Comparison of ENCODE assay signal across 20 mouse cellular contexts in genomic region chr9:103286396-103286795, GRCm38 (mm10). TPM values are rescaled to one million over a fixed set of nuclear protein-coding genes. Genes with fewer than 3 reads are reported as not detected.
A peak's percentile ranks its signal among the peaks of the same experiment; 100 is the strongest.
DNase-seq lines count a peak whose midpoint lies in the region; ATAC-seq lines count a peak whose summit lies in the region.
"Had no signal": no experiment of that assay in that cellular context is flagged by ENCODE, and none has a peak within 500 bp of the region (broad histone marks: within the 10 kb centered on the region; RNA-seq: fewer than 3 reads in every experiment).

No protein-coding gene starts in this region.

- DNase-seq in embryo, embryonic 10 days (ENCODE audit: low spot score): peak; percentile 13
- DNase-seq in embryo, embryonic 11 days: no peak
- peak; percentile 54 for DNase-seq in midbrain, embryonic 11.5 days (ENCODE audit: low spot score, missing footprints)
- DNase-seq in liver, embryonic 11.5 days (ENCODE audit: low spot score): no peak
- no peak for DNase-seq in kidney, postnatal 10 days
- no peak for DNase-seq in lung, postnatal 14 days
- DNase-seq: cerebellum, postnatal 10 days; gastrocnemius, adult 2 months; heart, postnatal 36 days; kidney, adult 18-20 months; retina, postnatal 1 day; thymus, postnatal 36 days had no signal

- H3K36me3 ChIP-seq in midbrain, embryonic 11.5 days (ENCODE audit: control insufficient read depth, insufficient read depth, low read length): no peaks in the 10 kb centered on the region
- H3K36me3 ChIP-seq in midbrain, embryonic 13.5 days: no peaks in the 10 kb centered on the region
- H3K36me3 ChIP-seq in liver, embryonic 11.5 days (ENCODE audit: control insufficient read depth, insufficient read depth, low read length): no peaks in the 10 kb centered on the region
- H3K36me3 ChIP-seq: embryonic facial prominence, embryonic 10.5 days; midbrain, embryonic 12.5 days had no signal

- H3K27ac ChIP-seq in midbrain, embryonic 11.5 days (ENCODE audit: low read depth, low read length): no peak overlapping the region
- H3K27ac ChIP-seq in midbrain, embryonic 13.5 days: no peak overlapping the region
- H3K27ac ChIP-seq in liver, embryonic 11.5 days (ENCODE audit: low read depth, low read length): peak overlapping the region; percentile 96
- H3K27ac ChIP-seq: gastrocnemius, adult 2 months; hindbrain, postnatal 0 days; midbrain, embryonic 12.5 days had no signal

- WGBS in midbrain, embryonic 11.5 days: 73% methylated on average over 4 of the region's 4 CpGs
- 73% methylated on average over 4 of the region's 4 CpGs for WGBS in midbrain, embryonic 13.5 days
- 34% methylated on average over 4 of the region's 4 CpGs for WGBS in liver, embryonic 11.5 days

- H3K4me3 ChIP-seq in midbrain, embryonic 11.5 days (ENCODE audit: low read depth, low read length): no peak overlapping the region
- no peak overlapping the region for H3K4me3 ChIP-seq in midbrain, embryonic 13.5 days (replicated peaks)
- peak overlapping the region; percentile 51 for H3K4me3 ChIP-seq in liver, embryonic 11.5 days (ENCODE audit: low read depth, low read length)
- H3K4me3 ChIP-seq: embryonic facial prominence, embryonic 10.5 days; gastrocnemius, adult 2 months; midbrain, embryonic 12.5 days had no signal

- no peak for ATAC-seq in midbrain, embryonic 11.5 days (ENCODE audit: low FRiP score)
- ATAC-seq in midbrain, embryonic 13.5 days: no peak
- ATAC-seq in liver, embryonic 11.5 days (replicated peaks; ENCODE audit: low FRiP score): no peak
- peak; percentile 12; the same call in 1 of the 2 replicates for ATAC-seq in megakaryocyte progenitor cell, adult 5-6 weeks (replicated peaks; ENCODE audit: poor library complexity)
- ATAC-seq: hindbrain, postnatal 0 days had no signal

- no peak overlapping the region for H3K9ac ChIP-seq in midbrain, embryonic 11.5 days (ENCODE audit: low read length)
- H3K9ac ChIP-seq in midbrain, embryonic 13.5 days (replicated peaks): no peak overlapping the region
- H3K9ac ChIP-seq in liver, embryonic 11.5 days (ENCODE audit: low read depth, low read length): peak overlapping the region; percentile 67; the same call in 1 of the 2 replicates
- H3K9ac ChIP-seq: midbrain, embryonic 12.5 days had no signal

- H3K4me2 ChIP-seq in midbrain, embryonic 11.5 days: no peak overlapping the region
- H3K4me2 ChIP-seq in midbrain, embryonic 13.5 days (replicated peaks): no peak overlapping the region
- H3K4me2 ChIP-seq in liver, embryonic 11.5 days: peak overlapping the region; percentile 68
- H3K4me2 ChIP-seq: midbrain, embryonic 12.5 days had no signal

- no peaks in the 10 kb centered on the region for H3K27me3 ChIP-seq in midbrain, embryonic 11.5 days (ENCODE audit: control insufficient read depth, insufficient read depth, low read length)
- no peaks in the 10 kb centered on the region for H3K27me3 ChIP-seq in midbrain, embryonic 13.5 days
- no peaks in the 10 kb centered on the region for H3K27me3 ChIP-seq in liver, embryonic 11.5 days (replicated peaks; ENCODE audit: control insufficient read depth, insufficient read depth, low read length)
- H3K27me3 ChIP-seq: midbrain, embryonic 12.5 days had no signal

- H3K9me3 ChIP-seq in midbrain, embryonic 11.5 days (ENCODE audit: control insufficient read depth, low read length): no peaks in the 10 kb centered on the region
- H3K9me3 ChIP-seq in midbrain, embryonic 13.5 days: no peaks in the 10 kb centered on the region
- H3K9me3 ChIP-seq in liver, embryonic 11.5 days (ENCODE audit: control insufficient read depth, low read length): no peaks in the 10 kb centered on the region
- H3K9me3 ChIP-seq: embryonic facial prominence, embryonic 10.5 days; midbrain, embryonic 12.5 days had no signal

- H3K4me1 ChIP-seq in midbrain, embryonic 11.5 days (ENCODE audit: control insufficient read depth, insufficient read depth, low read length): no peaks in the 10 kb centered on the region
- H3K4me1 ChIP-seq in midbrain, embryonic 13.5 days (replicated peaks): no peaks in the 10 kb centered on the region
- peaks cover 23% of the 10 kb centered on the region for H3K4me1 ChIP-seq in liver, embryonic 11.5 days (replicated peaks; ENCODE audit: control insufficient read depth, insufficient read depth, low read length)
- H3K4me1 ChIP-seq: midbrain, embryonic 12.5 days had no signal

RNA-seq across cellular contexts. Expression of gene 1300017J02Rik, which starts 18.5 kb away (rescaled TPM):
- polyA plus RNA-seq in midbrain, embryonic 11.5 days (2014; fragmentation: Nextera tagmentation; extraction: Ambion mirVana): 2.3 and 2.7 TPM in 2 replicates
- polyA plus RNA-seq in midbrain, embryonic 13.5 days (2015; fragmentation: Nextera tagmentation; extraction: Ambion mirVana): 1.5 and 1.6 TPM in 2 replicates
- 15.4 and 16.6 TPM in 2 replicates for polyA plus RNA-seq in liver, embryonic 11.5 days (2014; fragmentation: Nextera tagmentation; extraction: Ambion mirVana)
- 0.34 and 1.1 TPM in 2 replicates for total RNA-seq in megakaryocyte progenitor cell, adult 5-6 weeks (2015)
- total RNA-seq in megakaryocyte progenitor cell, adult 5-6 weeks (2017): 1.1 and 1.7 TPM in 2 replicates
- total RNA-seq: adrenal gland, adult 18-20 months; gastrocnemius, adult 2 months; heart, adult 8-10 months; heart, postnatal 36 days had no signal

RNA-seq across cellular contexts. Expression of gene Topbp1, which starts 18.6 kb away (rescaled TPM):
- 79.7 and 84.2 TPM in 2 replicates for polyA plus RNA-seq in midbrain, embryonic 11.5 days (2014; fragmentation: Nextera tagmentation; extraction: Ambion mirVana)
- polyA plus RNA-seq in midbrain, embryonic 13.5 days (2015; fragmentation: Nextera tagmentation; extraction: Ambion mirVana): 32.0 and 36.2 TPM in 2 replicates
- 99.4 and 101 TPM in 2 replicates for polyA plus RNA-seq in liver, embryonic 11.5 days (2014; fragmentation: Nextera tagmentation; extraction: Ambion mirVana)
- 162 and 224 TPM in 2 replicates for total RNA-seq in megakaryocyte progenitor cell, adult 5-6 weeks (2015)
- total RNA-seq in megakaryocyte progenitor cell, adult 5-6 weeks (2017): 204 and 227 TPM in 2 replicates

RNA-seq across cellular contexts. Expression of gene Trf, which starts 56.2 kb away (rescaled TPM):
- polyA plus RNA-seq in midbrain, embryonic 11.5 days (2014; fragmentation: Nextera tagmentation; extraction: Ambion mirVana): 18.0 and 18.7 TPM in 2 replicates
- 24.7 and 25.8 TPM in 2 replicates for polyA plus RNA-seq in midbrain, embryonic 13.5 days (2015; fragmentation: Nextera tagmentation; extraction: Ambion mirVana)
- 2,446 and 2,726 TPM in 2 replicates for polyA plus RNA-seq in liver, embryonic 11.5 days (2014; fragmentation: Nextera tagmentation; extraction: Ambion mirVana)
- total RNA-seq in megakaryocyte progenitor cell, adult 5-6 weeks (2015): 108 and 152 TPM in 2 replicates
- total RNA-seq in megakaryocyte progenitor cell, adult 5-6 weeks (2017): 62.9 and 87.2 TPM in 2 replicates

RNA-seq across cellular contexts. Expression of gene Gm20425, which starts 56.3 kb away (rescaled TPM):
- 1.5 and 4.6 TPM in 2 replicates for polyA plus RNA-seq in midbrain, embryonic 11.5 days (2014; fragmentation: Nextera tagmentation; extraction: Ambion mirVana)
- polyA plus RNA-seq in midbrain, embryonic 13.5 days (2015; fragmentation: Nextera tagmentation; extraction: Ambion mirVana): 2.4 TPM in 1 of 2 replicates, not detected in the other
- polyA plus RNA-seq in liver, embryonic 11.5 days (2014; fragmentation: Nextera tagmentation; extraction: Ambion mirVana): not detected in 2 replicates
- not detected in 2 replicates for total RNA-seq in megakaryocyte progenitor cell, adult 5-6 weeks (2015)
- total RNA-seq in megakaryocyte progenitor cell, adult 5-6 weeks (2017): 5.2 TPM in 1 of 2 replicates, not detected in the other
- total RNA-seq: neutrophil, adult 5-6 weeks had no signal

Comparison
In these comparisons a context has a peak if more than half of its experiments do, and no peak if none do; other contexts are left out.
1. DNase-seq: peak in embryo, embryonic 10 days (single experiment) and midbrain, embryonic 11.5 days (single experiment); none in embryo, embryonic 11 days (single experiment), liver, embryonic 11.5 days (single experiment), kidney, postnatal 10 days (single experiment) and lung, postnatal 14 days (single experiment).
2. RNA of gene Trf, which starts 56.2 kb away (polyA plus RNA-seq): 2,446 to 2,726 TPM in liver, embryonic 11.5 days; 24.7 to 25.8 TPM in midbrain, embryonic 13.5 days and 18.0 to 18.7 TPM in midbrain, embryonic 11.5 days; every median in the first group is over 10 times any median in the second.